Mouse (Mus musculus) cerebellum, adult 2 months (tissue): Measurements from ENCODE around the gene Stxbp6. TPM values are rescaled to one million over a fixed set of nuclear protein-coding genes. Genes with fewer than 3 reads are reported as not detected.

ENCODE experiments used
- DNase-seq, 2 experiments: peaks; one replicate each; pipeline ENCODE4 v3.0.0; 2021
- H3K27ac ChIP-seq: fragments of 200-500 bp; 2 replicates; pipeline ENCODE4 v1.5.1; 2012; ENCODE audit warnings: low read length, control low read depth, inconsistent platforms; ENCODE audit not compliant: insufficient read depth
- H3K27me3 ChIP-seq: fragments of 200-500 bp; 2 replicates; pipeline ENCODE4 v1.6.1; 2012; ENCODE audit warnings: inconsistent platforms, mild to moderate bottlenecking, low read length, moderate library complexity; ENCODE audit not compliant: control insufficient read depth, insufficient read depth
- H3K4me1 ChIP-seq: fragments of 200-500 bp; 2 replicates; pipeline ENCODE4 v1.6.1; 2011; ENCODE audit warnings: low read length; ENCODE audit not compliant: control insufficient read depth, insufficient read depth
- H3K4me3 ChIP-seq: fragments of 200-500 bp; replicated peaks from 2 replicates; pipeline ENCODE3; 2011; ENCODE audit warnings: mild to moderate bottlenecking, low read depth, low read length, control low read depth; ENCODE audit not compliant: insufficient read depth
- CTCF ChIP-seq: fragments of 200-500 bp; IDR thresholded peaks from 2 replicates; pipeline ENCODE4 v1.5.1; 2011; ENCODE audit warnings: low read depth, mild to moderate bottlenecking, control low read depth, low read length, moderate library complexity, borderline replicate concordance; ENCODE audit not compliant: insufficient read depth
- POLR2A ChIP-seq: fragments of 200-500 bp; IDR thresholded peaks from 2 replicates; pipeline ENCODE4 v1.6.1; 2011; ENCODE audit warnings: low read length, control low read depth, borderline replicate concordance; ENCODE audit not compliant: insufficient read depth
- WGBS: fragments of 180-500 bp; shearing (Covaris S2); methylation state at CpG from one replicate; pipeline ENCODE4 v1.1.7; 2018; 5-methylcytosine and 5-hydroxymethylcytosine counted together
- polyA plus RNA-seq: library from polyadenylated mRNA; depleted of rRNA; stranded (reverse); fragments of >200 nt; gene quantifications from 2 replicates; pipeline ENCODE4 v1.2.3, GENCODE M21; 2012

Gene Stxbp6
- polyA plus RNA-seq, 1 experiment = 26.5 TPM

- no peak for DNase-seq
- Histone ChIP-seq H3K27me3 (no peaks in the 10 kb centered on the region), H3K4me1 (no peaks in the 10 kb centered on the region), H3K4me3 (no peak overlapping the region), H3K27ac (no peak overlapping the region)
- 62% methylated on average over 4 of the region's 4 CpGs for WGBS
- TF ChIP-seq CTCF (no peak), POLR2A (no peak)
These were observed 27.3 kb downstream of the Stxbp6 start for GRCm38 (mm10) chr12:45047172-45047571.

GRCm38 (mm10) chr12:45044581-45044980, 29.9 kb downstream of the Stxbp6 start:
- H3K4me1 ChIP-seq = no peaks in the 10 kb centered on the region
- TF ChIP-seq POLR2A (no peak), CTCF (no peak)
- H3K4me3 ChIP-seq = no peak overlapping the region
- 48% methylated on average over 1 of the region's 1 CpGs for WGBS
- H3K27me3 ChIP-seq = no peaks in the 10 kb centered on the region
- no peak for DNase-seq
- H3K27ac ChIP-seq = no peak overlapping the region

- no peak overlapping the region for H3K4me3 ChIP-seq
- DNase-seq = no peak
- no peaks in the 10 kb centered on the region for H3K27me3 ChIP-seq
- no peak for TF ChIP-seq POLR2A
- H3K27ac ChIP-seq = no peak overlapping the region
- H3K4me1 ChIP-seq = no peaks in the 10 kb centered on the region
- WGBS = 53% methylated on average over 10 of the region's 10 CpGs
These were observed 31.9 kb downstream of the Stxbp6 start for GRCm38 (mm10) chr12:45042591-45043091.

GRCm38 (mm10) chr12:45037496-45037895, 37.0 kb downstream of the Stxbp6 start:
- Histone ChIP-seq H3K4me3 (no peak overlapping the region), H3K4me1 (no peaks in the 10 kb centered on the region), H3K27me3 (no peaks in the 10 kb centered on the region), H3K27ac (no peak overlapping the region)
- 83% methylated on average over 1 of the region's 1 CpGs for WGBS
- TF ChIP-seq POLR2A (no peak), CTCF (no peak)
- DNase-seq = no peak

- Histone ChIP-seq H3K27me3 (no peaks in the 10 kb centered on the region), H3K4me3 (no peak overlapping the region), H3K27ac (no peak overlapping the region), H3K4me1 (no peaks in the 10 kb centered on the region)
- DNase-seq = no peak
- no peak for TF ChIP-seq POLR2A
- TF ChIP-seq CTCF = no peak
- 67% methylated on average over 4 of the region's 4 CpGs for WGBS
These were observed 37.4 kb downstream of the Stxbp6 start for GRCm38 (mm10) chr12:45037091-45037490.

GRCm38 (mm10) chr12:45030681-45031080, 43.8 kb downstream of the Stxbp6 start:
- WGBS = 89% methylated on average over 3 of the region's 3 CpGs
- Histone ChIP-seq H3K27ac (no peak overlapping the region), H3K4me3 (no peak overlapping the region), H3K4me1 (no peaks in the 10 kb centered on the region), H3K27me3 (no peaks in the 10 kb centered on the region)
- no peak for TF ChIP-seq CTCF
- TF ChIP-seq POLR2A = no peak
- no peak for DNase-seq

GRCm38 (mm10) chr12:45026347-45026746, 48.2 kb downstream of the Stxbp6 start:
- DNase-seq = peak in 1 of 2 experiments; percentile 13
- H3K27me3 ChIP-seq = no peaks in the 10 kb centered on the region
- H3K27ac ChIP-seq = no peak overlapping the region
- H3K4me1 ChIP-seq = no peaks in the 10 kb centered on the region
- H3K4me3 ChIP-seq = no peak overlapping the region
- TF ChIP-seq CTCF (no peak), POLR2A (no peak)
- 40% methylated on average over 1 of the region's 1 CpGs for WGBS

- Histone ChIP-seq H3K27ac (no peak overlapping the region), H3K27me3 (no peaks in the 10 kb centered on the region), H3K4me1 (no peaks in the 10 kb centered on the region), H3K4me3 (no peak overlapping the region)
- WGBS = 28% methylated on average over 3 of the region's 3 CpGs
- DNase-seq = no peak
- no peak for TF ChIP-seq CTCF
- TF ChIP-seq POLR2A = no peak
These were observed 54.5 kb downstream of the Stxbp6 start for GRCm38 (mm10) chr12:45020018-45020417.
